Mouse (Mus musculus) MEL (cell line): Measurements from ENCODE around the gene St6galnac5.

Experiments
- CTCF ChIP-seq, 3 experiments: IDR thresholded peaks in 2 of 3; conservative IDR thresholded peaks in 1 of 3; 2 replicates each; pipeline ENCODE4 v1.5.1; 2011 to 2012; ENCODE audit warnings: low read length in 3 of 3, low read depth in 2 of 3, mild to moderate bottlenecking in 2 of 3, improper control_type of control experiment in 1 of 3, inconsistent platforms in 1 of 3, mixed read lengths in 1 of 3, moderate library complexity in 1 of 3; ENCODE audit not compliant: control insufficient read depth in 1 of 3, insufficient read depth in 1 of 3, poor library complexity in 1 of 3, severe bottlenecking in 1 of 3
- ELF1 ChIP-seq: IDR thresholded peaks from 2 replicates; pipeline ENCODE4 v1.6.1; 2014; ENCODE audit warnings: low read depth, mild to moderate bottlenecking, inconsistent platforms, low read length, improper control_type of control experiment, moderate library complexity
- EP300 ChIP-seq, 2 experiments: IDR thresholded peaks; 2 replicates each; pipeline ENCODE4 v1.6.1; 2011; ENCODE audit warnings: improper control_type of control experiment in 2 of 2, low read length in 2 of 2, low read depth in 1 of 2, mild to moderate bottlenecking in 1 of 2
- JUND ChIP-seq: IDR thresholded peaks from 2 replicates; pipeline ENCODE4 v1.6.1; 2011; ENCODE audit warnings: low read depth, mild to moderate bottlenecking, improper control_type of control experiment, low read length
- MAFK ChIP-seq: IDR thresholded peaks from 2 replicates; pipeline ENCODE4 v1.6.1; 2011; ENCODE audit warnings: low read depth, mild to moderate bottlenecking, low read length, improper control_type of control experiment, borderline replicate concordance
- MAZ ChIP-seq: IDR thresholded peaks from 2 replicates; pipeline ENCODE4 v1.6.1; 2012; ENCODE audit warnings: low read depth, mild to moderate bottlenecking, inconsistent platforms, low read length, improper control_type of control experiment
- MXI1 ChIP-seq: IDR thresholded peaks from 2 replicates; pipeline ENCODE4 v1.6.1; 2011; ENCODE audit warnings: mild to moderate bottlenecking, low read depth, low read length, improper control_type of control experiment
- POLR2A ChIP-seq, 2 experiments: IDR thresholded peaks; 2 replicates each; pipeline ENCODE4 v1.6.1; 2011 to 2012; ENCODE audit warnings: low read length in 2 of 2, mild to moderate bottlenecking in 2 of 2, control low read depth in 1 of 2, improper control_type of control experiment in 1 of 2, low read depth in 1 of 2, moderate library complexity in 1 of 2; ENCODE audit not compliant: control insufficient read depth in 1 of 2, insufficient read depth in 1 of 2, poor library complexity in 1 of 2
- POLR2AphosphoS5 ChIP-seq: IDR thresholded peaks from 2 replicates; pipeline ENCODE4 v1.6.1; 2012; ENCODE audit warnings: low read depth, borderline replicate concordance, mild to moderate bottlenecking, inconsistent platforms, low read length, moderate library complexity, mixed read lengths
- RAD21 ChIP-seq: IDR thresholded peaks from 2 replicates; pipeline ENCODE4 v1.6.1; 2011; ENCODE audit warnings: mild to moderate bottlenecking, low read depth, low read length, improper control_type of control experiment
- TBP ChIP-seq: IDR thresholded peaks from 2 replicates; pipeline ENCODE4 v1.8.0; 2011; ENCODE audit warnings: low read depth, low read length, improper control_type of control experiment
- USF1 ChIP-seq: IDR thresholded peaks from 2 replicates; pipeline ENCODE4 v1.6.1; 2014; ENCODE audit warnings: low read depth, mild to moderate bottlenecking, inconsistent platforms, low read length, improper control_type of control experiment, moderate library complexity

DNA sequence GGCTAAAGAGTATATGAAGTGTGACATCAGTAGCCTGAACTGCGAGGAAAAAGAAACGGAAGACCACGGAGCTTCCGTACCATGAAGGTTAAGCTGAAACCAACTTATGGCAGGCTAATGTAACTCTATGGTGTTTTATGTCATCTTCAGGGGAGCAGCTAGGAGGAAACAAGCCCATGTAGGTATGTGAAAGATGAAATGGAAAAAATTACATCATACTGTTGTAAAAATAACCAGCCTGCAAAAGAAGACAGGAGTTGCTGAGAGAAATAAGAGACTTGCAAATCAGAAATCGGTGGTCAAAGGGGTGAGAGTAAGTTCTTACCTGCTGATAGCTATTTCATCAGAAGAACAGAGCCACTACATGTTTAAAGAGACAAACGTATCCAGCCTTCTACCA lies 24.8 kb upstream of the St6galnac5 start:
- TF ChIP-seq CTCF (IDR thresholded peaks at IDR 0.05 in 2 of 3, conservative IDR thresholded peaks at IDR 0.05 in 1 of 3; ENCODE audit: control insufficient read depth in 1 of 3, insufficient read depth in 1 of 3, low read depth in 2 of 3, low read length in 3 of 3, poor library complexity in 1 of 3, severe bottlenecking in 1 of 3) (no peak), MAFK (no peak), TBP (no peak), JUND (no peak), POLR2AphosphoS5 (no peak), ELF1 (no peak), RAD21 (no peak), POLR2A (IDR thresholded peaks at IDR 0.05; ENCODE audit: control insufficient read depth in 1 of 2, insufficient read depth in 1 of 2, low read depth in 1 of 2, low read length in 2 of 2, poor library complexity in 1 of 2) (no peak), MXI1 (no peak), EP300 (IDR thresholded peaks at IDR 0.05; ENCODE audit: low read depth in 1 of 2, low read length in 2 of 2) (no peak), USF1 (no peak), MAZ (no peak)
